Mouse (Mus musculus) cerebellum, adult 2 months (tissue): ENCODE measurements around the gene Rtp2.

Experiments used
- CTCF ChIP-seq: fragments of 200-500 bp; IDR thresholded peaks from 2 replicates; pipeline ENCODE4 v1.5.1; 2011; ENCODE audit warnings: low read depth, mild to moderate bottlenecking, control low read depth, low read length, moderate library complexity, borderline replicate concordance; ENCODE audit not compliant: insufficient read depth
- POLR2A ChIP-seq: fragments of 200-500 bp; IDR thresholded peaks from 2 replicates; pipeline ENCODE4 v1.6.1; 2011; ENCODE audit warnings: low read length, control low read depth, borderline replicate concordance; ENCODE audit not compliant: insufficient read depth

DNA sequence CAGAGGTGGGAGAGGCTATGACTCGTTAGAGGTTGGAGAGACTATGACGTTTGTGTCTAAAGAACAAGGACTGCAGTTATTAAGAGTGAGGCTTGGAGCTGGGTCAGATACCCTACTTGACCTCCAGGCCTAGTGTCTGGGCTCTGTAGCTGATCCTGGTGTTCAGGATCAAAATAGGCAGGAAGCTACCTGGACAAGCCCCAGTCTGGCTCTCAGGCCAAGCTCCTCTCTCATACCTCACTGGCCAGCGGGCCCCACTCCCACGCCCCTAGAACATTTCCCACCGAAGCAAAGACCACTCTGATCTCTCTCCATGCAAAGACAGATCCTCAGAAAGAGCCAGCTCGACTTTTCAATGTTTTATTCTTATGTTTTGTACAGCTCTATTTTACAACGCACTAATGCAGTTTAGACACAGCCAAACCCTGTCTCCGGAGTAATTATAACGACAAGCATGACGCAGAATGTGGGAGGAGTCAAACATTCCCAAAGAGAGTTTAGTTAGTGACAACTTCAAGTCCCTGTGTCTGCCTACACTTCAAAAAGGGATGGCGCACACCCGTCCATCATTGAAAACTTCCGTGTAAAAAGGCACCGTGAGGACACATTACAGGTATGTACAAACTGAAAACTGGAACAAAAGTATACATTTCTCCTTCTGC lies 32.6 kb upstream of the Rtp2 start:
- no peak for TF ChIP-seq POLR2A
- TF ChIP-seq CTCF: no peak
